Mouse (Mus musculus) heart, postnatal 10 days (tissue): ENCODE measurements at regions not wholly inside any gene's neighbourhood (a gene's known extent, or its start where the extent isn't known, plus 50 kb on each side); places are given as distances from the start of the nearest gene placed in this dataset.

Experiments
- DNase-seq, 2 experiments: peaks; one replicate each; pipeline ENCODE4 v3.0.0; 2021
- intact Hi-C: fragments of 180-260 bp; cut with DNase I; formaldehyde crosslinking; loops from one replicate; pipeline ENCODE4 v1.15.1; 2025

DNA sequence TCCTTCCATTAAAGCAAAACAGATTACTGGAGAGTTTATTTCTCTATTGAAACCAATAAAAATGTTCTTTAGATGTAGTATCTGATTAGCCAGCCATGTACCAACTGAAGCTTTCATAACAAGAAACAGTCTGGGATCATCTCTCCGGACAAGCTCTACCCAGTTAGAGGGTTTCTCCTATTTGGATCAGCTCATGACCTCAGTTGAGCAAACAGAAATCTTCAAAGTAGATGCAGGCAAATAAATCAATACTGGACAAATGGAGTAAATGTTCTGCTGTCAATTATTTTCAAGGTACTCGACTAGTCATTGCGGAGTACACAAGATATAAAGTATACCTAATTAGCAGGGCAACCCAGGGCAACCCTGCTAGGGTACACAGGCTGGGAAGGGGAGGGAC lies 67.4 kb downstream of the Avpr1a start:
- intact Hi-C loops: no loop called here
- DNase-seq: no peak

DNA sequence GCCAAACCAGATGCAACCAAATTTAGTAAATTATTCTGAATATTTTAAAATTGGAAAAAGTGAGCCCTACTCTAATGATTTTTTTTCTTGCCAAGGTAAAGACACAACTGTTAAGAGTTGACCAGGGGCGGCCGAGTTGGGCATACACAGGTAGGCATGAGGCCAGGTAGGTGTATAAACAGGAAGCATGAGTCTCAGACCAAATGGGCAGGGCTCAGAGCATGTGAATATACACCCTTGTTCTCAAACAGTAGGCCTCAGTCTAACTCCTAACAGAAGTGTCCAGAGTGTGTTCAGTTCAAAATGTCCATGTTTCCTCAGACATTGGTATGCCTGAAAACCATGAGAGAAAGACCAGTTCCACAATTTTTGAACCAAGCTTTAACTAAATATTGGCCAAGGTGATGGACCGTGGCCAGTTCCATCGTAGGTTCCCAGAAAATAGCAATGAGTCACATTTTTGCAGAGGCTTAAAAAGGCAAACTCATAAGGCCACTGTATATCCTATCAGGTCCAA lies 71.0 kb downstream of the Avpr1a start:
- intact Hi-C loops: no loop called here
- no peak for DNase-seq

DNA sequence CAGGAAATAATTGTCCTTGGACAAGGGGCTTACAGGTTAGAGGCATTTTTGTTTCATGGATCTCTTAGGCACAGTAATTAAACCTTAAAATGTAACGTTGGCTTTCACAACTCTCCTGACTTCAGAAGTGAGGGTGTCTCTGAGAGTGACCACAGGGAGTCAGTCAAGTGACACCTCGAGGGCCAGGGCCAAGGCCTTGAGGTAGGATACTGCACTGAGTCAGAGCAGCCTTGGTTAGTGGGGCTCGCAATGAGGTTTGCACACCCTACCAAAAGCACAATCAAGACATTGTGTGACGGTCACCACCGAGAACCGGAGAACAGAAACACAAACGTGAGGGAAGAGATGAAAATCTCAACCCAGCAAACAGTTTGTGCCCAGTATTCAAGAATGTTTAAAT lies 71.7 kb downstream of the Avpr1a start:
- DNase-seq: no peak
- intact Hi-C loops: loop anchor here (10.0 kb wide), 1 partner anchor 185 kb away; no protein-coding TSS in a partner anchor

DNA sequence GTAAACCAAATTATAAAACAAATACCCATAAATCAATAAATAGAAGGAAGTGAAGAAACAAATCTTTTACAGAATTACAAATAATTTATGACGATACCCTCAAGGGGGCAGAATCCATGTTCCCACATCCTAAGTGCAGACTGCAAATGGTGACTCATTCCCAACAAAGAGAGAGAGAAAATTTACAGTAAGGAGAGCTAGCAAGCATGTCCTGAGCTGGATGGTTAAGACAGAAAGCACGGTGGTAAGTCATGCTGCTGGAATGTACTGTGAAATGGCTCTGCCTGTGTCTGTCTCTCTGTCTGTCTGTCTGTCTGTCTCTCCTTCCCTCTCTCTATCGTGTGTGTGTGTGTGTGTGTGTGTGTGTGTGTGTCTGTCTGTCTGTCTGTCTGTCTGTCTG lies 74.3 kb downstream of the Avpr1a start:
- no peak for DNase-seq
- intact Hi-C loops: loop anchor here (10.0 kb wide), 1 partner anchor 188 kb away; no protein-coding TSS in a partner anchor

DNA sequence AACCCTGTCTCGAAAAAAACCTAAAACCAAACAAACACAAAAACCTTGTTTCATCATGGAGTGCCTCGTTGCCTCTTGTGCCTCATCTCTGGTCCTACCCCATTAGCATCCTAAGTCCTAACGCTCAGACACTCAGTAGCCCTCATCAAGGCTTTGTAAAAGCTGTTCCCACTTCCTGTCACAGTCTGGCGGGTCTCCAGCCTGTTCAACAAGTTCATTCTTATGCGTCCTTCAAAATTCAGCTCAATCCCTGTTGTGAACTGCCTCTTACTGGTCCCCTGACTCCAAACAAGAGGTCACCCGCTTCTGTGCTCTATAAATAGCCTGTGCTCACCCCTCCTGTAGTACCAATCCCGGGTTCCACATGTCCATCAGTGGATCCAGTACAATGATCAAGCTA lies 77.1 kb downstream of the Avpr1a start:
- intact Hi-C loops: loop anchor here (5.0 to 10.0 kb wide), 2 partner anchors 191 to 418 kb away; no protein-coding TSS in a partner anchor
- peak; percentile 24 to 37 for DNase-seq

DNA sequence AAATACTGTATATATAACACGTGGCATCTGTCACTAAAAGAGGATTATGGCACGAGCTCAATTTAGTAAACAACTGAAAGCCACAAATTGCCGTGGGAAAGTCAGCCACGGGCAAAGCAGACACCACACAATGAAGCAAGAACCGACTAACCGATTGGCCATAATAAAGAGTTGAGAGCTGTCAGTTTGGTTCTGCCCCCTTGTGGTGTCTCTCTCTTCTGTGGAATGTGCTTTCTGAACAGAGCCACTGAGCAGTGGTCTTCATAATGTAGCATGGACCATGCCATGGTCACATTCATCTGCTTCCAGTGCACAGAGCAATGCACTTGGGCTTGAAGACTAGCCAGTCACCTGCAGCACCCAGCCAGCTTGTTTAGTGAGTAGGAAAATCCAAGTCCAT lies 77.5 kb downstream of the Avpr1a start:
- intact Hi-C loops: loop anchor here (5.0 to 10.0 kb wide), 2 partner anchors 191 to 419 kb away; no protein-coding TSS in a partner anchor
- DNase-seq: no peak

GRCm38 (mm10) chr10:122528222-122528621 lies 79.9 kb downstream of the Avpr1a start:
- intact Hi-C loops: loop anchor here (2.0 to 10.0 kb wide), 3 partner anchors 79 to 421 kb away; partner anchors contain the start of gene Avpr1a
- peak; percentile 25 to 41 for DNase-seq

DNA sequence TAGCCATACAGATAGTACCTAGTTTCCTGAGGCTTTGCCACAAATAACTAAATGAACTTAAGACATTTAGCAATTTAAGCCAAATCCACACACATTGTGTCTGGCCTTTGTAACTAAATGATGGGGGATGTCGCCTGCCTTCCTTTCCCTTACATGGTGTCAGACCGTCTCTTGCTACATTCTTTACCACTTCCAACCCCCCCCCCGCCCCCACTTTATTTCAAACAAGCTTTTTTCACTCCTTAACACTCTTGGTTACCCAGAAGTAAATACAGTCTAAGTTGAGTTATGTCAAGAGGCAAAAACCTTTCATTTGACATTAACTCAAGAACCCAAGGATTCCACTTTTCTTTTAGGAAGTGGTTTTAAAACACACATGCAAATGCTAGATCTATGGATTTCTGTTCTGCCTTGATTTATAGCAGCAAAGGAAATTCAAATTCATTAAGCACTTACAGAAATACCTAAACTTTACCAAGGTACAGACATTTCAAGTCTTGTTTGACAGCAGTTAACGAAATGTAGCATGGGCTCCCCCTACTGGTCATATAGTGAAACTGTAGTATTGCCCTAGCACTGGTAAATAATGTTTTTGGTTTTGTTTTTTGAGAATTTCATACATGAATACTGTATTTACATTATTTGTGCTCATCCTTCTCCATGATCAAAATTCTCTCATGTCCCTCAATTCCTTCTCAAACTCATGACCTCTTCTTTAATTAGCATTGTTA lies 80.8 kb downstream of the Avpr1a start:
- intact Hi-C loops: loop anchor here (1.0 to 10.0 kb wide), 4 partner anchors 80 to 422 kb away; partner anchors contain the start of gene Avpr1a
- DNase-seq: peak; percentile 42 to 64

- intact Hi-C loops: no loop called here
- DNase-seq: peak in 1 of 2 experiments; percentile 33
These were observed 86.4 kb downstream of the Avpr1a start for GRCm38 (mm10) chr10:122534714-122535113.

GRCm38 (mm10) chr10:122535137-122535536 lies 86.8 kb downstream of the Avpr1a start:
- no peak for DNase-seq
- intact Hi-C loops: no loop called here

DNA sequence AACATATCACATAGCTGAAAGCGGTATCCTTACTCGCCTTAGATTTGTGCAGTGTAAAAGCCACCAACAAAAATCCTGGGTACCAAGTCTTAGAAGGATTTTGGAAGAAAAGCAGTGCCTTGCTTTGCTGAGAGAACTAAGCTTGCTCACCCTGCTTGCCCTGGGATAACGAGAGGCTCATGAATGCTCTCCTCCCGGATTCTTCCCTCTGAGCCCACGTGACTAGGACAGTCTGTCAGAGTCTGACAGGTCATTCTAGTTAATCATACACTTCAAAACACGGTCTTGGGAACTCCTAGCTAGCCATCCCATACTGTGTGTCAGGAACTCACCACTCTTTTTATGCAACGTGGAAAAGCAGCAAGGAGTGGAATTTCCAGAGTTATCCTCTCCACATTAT lies 91.4 kb downstream of the Avpr1a start:
- intact Hi-C loops: no loop called here

DNA sequence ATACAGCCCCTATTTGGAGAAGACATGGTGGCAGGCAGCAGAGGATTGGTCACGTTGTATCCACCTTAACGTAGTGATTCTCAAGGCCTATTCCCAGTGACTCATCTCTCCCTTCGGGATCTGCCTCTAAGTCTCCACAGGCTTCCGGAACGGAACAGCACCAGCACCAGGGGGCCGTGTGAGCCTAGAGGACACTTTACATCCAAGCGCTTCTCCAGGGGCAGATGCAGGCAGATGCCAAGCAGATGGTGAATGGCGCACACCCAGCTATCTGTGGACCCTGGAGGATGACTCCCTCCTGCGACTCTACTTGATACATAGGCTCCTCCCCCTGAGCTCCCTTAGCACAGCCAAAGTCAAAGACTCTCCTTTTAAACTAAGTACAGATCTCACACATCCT lies 94.3 kb downstream of the Avpr1a start:
- DNase-seq: peak in 1 of 2 experiments; percentile 16
- intact Hi-C loops: no loop called here

More for the DNA sequence above, 91.4 kb downstream of the Avpr1a start:
- no peak for DNase-seq

DNA sequence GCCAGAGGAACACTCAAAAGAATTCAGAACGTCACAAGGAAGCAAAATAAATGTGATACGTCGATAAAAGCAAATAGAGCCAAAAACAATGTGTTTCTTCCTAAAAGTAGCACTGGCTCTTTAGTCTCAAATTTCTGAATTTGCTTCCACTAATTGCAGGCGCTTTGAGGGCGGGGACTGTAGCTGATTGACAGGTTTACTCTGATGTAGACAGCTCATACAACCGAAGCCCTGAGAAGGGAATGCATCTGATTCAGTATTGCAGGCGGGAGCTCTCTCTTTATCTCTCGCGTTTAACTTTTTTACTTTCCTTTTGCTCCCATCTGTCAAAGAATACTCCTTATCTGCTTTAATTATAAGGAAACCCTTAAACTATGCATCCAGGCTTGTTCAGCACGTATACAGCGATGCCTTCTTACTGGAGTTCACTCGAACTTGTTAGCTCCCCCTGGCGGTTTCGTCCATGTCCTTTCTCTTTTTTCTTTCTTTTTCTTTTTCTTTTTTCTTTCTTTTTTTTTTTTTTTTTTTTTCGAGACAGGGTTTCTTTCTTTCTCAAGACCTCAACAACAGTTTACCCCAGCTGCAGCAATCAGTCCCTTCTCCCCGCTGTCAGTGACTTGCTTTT lies 95.9 kb downstream of the Avpr1a start:
- intact Hi-C loops: no loop called here
- peak; percentile 64 to 78 for DNase-seq

DNA sequence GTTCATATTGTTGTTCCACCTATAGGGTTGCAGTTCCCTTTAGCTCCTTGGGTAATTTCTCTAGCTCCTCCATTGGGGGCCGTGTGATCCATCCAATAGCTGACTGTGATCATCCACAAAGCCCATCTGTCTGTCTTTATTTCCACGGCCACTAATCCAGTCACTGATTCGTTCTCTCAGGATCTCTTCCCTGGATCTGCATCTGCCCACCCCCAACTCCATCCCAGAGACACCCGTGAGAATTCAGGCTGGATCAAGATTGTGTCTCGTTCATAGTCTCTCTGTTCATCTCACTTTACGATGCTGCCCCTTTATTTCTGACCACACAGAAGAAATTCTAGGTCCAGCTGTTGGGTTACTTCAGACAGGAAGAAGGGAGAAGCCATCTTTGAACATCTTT lies 96.7 kb downstream of the Avpr1a start:
- intact Hi-C loops: no loop called here
- no peak for DNase-seq

DNA sequence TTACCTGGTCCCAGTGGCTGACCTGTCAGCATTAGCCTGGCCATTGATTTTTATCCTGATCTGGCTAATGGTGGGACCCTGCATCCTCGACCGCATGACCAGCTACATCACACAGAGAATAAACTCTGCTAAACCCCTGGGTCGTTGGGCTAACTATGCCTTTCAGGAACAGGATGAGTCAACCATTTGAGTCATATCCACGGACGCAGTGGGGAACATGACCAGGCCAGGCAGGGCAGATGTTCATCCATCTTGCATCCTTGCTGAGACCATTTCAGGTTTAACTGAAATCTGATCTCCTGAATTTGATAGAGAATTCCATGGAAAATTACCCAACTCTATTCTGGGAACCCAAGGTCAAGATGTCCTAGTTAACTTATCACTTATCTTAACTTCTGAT lies 103.3 kb downstream of the Avpr1a start:
- DNase-seq: no peak
- intact Hi-C loops: loop anchor here (5.0 kb wide), 4 partner anchors 126 to 441 kb away; partner anchors contain the start of gene Ppm1h

DNA sequence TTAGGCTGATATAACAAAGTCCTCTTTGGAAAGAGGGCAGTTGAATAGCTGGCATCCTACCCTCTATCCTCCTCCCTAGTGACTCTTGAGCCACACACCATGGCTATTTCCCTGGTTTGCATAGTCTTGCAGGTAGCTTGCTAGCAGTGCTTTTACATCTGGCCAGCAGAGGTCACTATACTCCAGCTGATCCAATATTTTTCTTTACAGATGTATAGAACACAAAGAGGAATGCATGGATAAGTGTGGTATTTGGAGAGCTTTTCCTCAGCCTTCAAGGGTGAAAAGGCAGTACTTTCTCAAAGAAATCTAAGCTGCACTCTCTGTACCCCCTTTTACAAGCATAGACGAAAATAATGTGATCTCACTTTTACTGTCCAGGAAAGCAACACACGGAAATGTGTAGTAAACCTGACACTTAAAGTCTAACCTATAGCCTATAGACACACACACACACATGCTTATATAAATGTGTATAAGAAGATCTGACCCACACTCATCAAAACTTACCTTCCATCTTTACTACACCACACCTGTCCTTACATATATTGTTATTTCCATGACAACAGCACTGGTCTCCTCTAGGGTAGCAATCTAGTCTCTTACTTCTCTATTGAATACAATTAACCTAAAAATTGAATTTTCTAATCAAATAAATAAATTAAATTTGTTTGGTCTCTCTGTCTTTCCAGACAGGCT lies 105.0 kb downstream of the Avpr1a start:
- intact Hi-C loops: loop anchor here (2.0 to 5.0 kb wide), 6 partner anchors 124 to 540 kb away; partner anchors contain the start of gene Ppm1h
- peak; percentile 51 to 57 for DNase-seq

DNA sequence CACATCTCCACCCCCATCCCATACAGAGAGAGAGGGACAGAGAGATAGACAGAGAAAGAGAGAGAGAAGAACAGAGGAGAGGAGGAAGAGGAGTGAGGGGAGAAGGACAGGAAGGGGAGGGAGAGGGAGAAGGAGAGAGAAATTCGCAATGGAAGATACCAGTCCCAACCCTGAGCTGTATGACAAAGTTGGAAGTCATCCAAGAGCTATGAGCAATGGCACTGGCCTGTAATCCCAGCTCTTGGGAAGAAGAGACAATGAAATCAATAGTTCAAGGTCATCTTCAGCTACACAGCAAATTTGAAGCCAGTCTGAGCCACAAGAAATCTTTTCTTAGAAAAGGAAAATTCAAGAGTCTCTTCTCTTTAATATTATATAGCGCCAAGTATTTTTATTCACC lies 105.6 kb downstream of the Avpr1a start:
- intact Hi-C loops: loop anchor here (2.0 to 5.0 kb wide), 6 partner anchors 123 to 539 kb away; partner anchors contain the start of gene Ppm1h
- DNase-seq: no peak

- DNase-seq: no peak
- intact Hi-C loops: no loop called here
These were observed 110.4 kb downstream of the Avpr1a start for GRCm38 (mm10) chr10:122558660-122559059.

DNA sequence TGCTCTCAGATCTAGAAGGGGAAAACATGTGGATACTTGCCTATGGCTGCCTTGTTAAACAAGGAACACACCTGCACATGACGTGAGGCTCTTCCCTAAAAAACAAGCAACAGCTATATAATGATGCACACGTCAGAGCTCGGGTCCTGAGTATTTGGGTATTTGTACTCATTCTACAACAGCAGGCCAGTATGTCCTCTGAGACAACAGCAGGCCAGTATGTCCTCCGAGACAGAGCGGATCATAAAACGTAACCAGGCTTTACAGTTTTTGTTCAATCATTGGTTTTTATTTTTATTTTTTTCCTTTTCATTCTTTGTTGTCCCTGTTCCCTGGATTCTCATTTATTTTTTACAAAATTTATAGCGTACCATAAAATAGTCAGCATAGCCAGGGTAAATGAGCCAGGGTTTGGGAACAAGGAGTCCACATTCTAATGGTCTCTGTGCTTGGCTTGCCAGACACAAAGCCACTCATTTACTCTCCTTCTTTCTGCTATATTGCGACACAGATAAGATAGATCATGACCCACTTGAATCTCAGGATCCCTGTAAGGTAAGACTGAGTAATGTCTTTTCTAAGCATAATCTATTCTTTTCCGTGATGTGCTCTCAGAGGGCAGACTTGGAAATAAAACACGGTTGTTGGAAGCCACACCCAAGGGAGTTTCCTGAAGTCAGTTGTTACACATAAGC lies 111.8 kb downstream of the Avpr1a start:
- intact Hi-C loops: no loop called here
- no peak for DNase-seq

- intact Hi-C loops: no loop called here
These were observed 113.6 kb downstream of the Avpr1a start for GRCm38 (mm10) chr10:122561924-122562323.

More at GRCm38 (mm10) chr10:122561924-122562323, 113.6 kb downstream of the Avpr1a start:
- DNase-seq: no peak
